Mouse (Mus musculus) liver, postnatal 0 days (tissue): ENCODE results near the gene Cmklr1.

Source experiments
- CTCF ChIP-seq: sonication (generic); IDR thresholded peaks from 2 replicates; pipeline ENCODE4 v1.5.1; 2016; ENCODE audit warnings: antibody characterized with exemption, low read depth
- EP300 ChIP-seq: IDR thresholded peaks from 2 replicates; pipeline ENCODE4 v1.6.1; 2016; ENCODE audit warnings: antibody characterized with exemption, low read depth, mild to moderate bottlenecking

DNA sequence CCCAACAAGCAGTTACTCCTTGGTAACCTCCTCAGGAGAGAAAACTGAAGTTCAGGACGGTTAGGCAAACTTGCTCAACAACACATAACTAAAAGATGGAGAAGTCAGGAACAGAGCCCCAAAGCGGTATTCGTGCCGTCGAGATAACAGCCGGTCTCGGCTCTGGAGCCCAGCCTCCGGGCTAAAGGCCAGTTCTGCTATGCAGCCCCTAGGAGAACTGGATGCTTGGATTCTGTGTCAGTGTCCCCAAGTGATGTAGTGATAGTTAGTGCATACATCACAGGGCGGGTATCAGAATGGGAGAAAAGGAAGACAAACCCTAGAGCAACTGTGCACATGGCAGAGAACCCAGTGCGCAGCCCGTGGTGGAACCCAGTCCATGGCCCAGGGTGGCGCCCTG lies 12.2 kb downstream of the Cmklr1 start:
- TF ChIP-seq CTCF (no peak), EP300 (no peak)
